Mouse (Mus musculus) midbrain, postnatal 0 days (tissue): Measurements from ENCODE around the gene Wdr25. TPM values are rescaled to one million over a fixed set of nuclear protein-coding genes. Genes with fewer than 3 reads are reported as not detected.

Experiments
- ATAC-seq: fragments of 200-750 bp; cut with Nextera tagmentation; 2 replicates; pipeline ENCODE4 v1.8.0; 2017; ENCODE audit warnings: moderate number of reproducible peaks, mild to moderate bottlenecking, moderate TSS enrichment, moderate library complexity; ENCODE audit not compliant: low FRiP score
- DNase-seq: peaks from one replicate; pipeline ENCODE4 v3.0.0-alpha.2; 2015; ENCODE audit warnings: low spot score
- H3K27ac ChIP-seq: fragments of 300-500 bp; sonication (generic); 2 replicates; pipeline ENCODE4 v1.5.1; 2014; ENCODE audit warnings: low read depth, mild to moderate bottlenecking, low read length, mixed read lengths
- H3K27me3 ChIP-seq: fragments of 300-500 bp; sonication (generic); 2 replicates; pipeline ENCODE4 v1.6.1; 2014; ENCODE audit warnings: low read length, control low read depth, mixed read lengths; ENCODE audit not compliant: insufficient read depth
- H3K36me3 ChIP-seq: fragments of 300-500 bp; sonication (generic); 2 replicates; pipeline ENCODE4 v1.6.1; 2014; ENCODE audit warnings: low read length, control low read depth, mixed read lengths; ENCODE audit not compliant: insufficient read depth
- H3K4me1 ChIP-seq: fragments of 300-500 bp; sonication (generic); 2 replicates; pipeline ENCODE4 v1.6.1; 2014; ENCODE audit warnings: mild to moderate bottlenecking, control low read depth, antibody characterized with exemption, low read length, mixed read lengths; ENCODE audit not compliant: insufficient read depth
- H3K4me2 ChIP-seq: fragments of 300-500 bp; sonication (generic); 2 replicates; pipeline ENCODE4 v1.6.1; 2014; ENCODE audit warnings: low read depth, mild to moderate bottlenecking, low read length, mixed read lengths; ENCODE audit not compliant: poor library complexity, severe bottlenecking
- H3K4me3 ChIP-seq: fragments of 300-500 bp; sonication (generic); 2 replicates; pipeline ENCODE4 v1.5.1; 2014; ENCODE audit warnings: low read depth, mild to moderate bottlenecking, low read length, moderate library complexity
- H3K9ac ChIP-seq: fragments of 300-500 bp; sonication (generic); replicated peaks from 2 replicates; pipeline ENCODE4 v1.6.1; 2014; ENCODE audit warnings: mild to moderate bottlenecking, low read length, moderate library complexity, mixed read lengths; ENCODE audit not compliant: poor library complexity, severe bottlenecking
- H3K9me3 ChIP-seq: fragments of 300-500 bp; sonication (generic); 2 replicates; pipeline ENCODE4 v1.6.1; 2016; ENCODE audit warnings: low read length, control low read depth
- CTCF ChIP-seq: IDR thresholded peaks from 2 replicates; pipeline ENCODE4 v1.5.1; 2016; ENCODE audit warnings: antibody characterized with exemption, mild to moderate bottlenecking
- WGBS: fragments of 180-500 bp; shearing (Covaris S2); extraction: QIAGEN DNeasy Blood & Tissue Kit; methylation state at CpG from one replicate; pipeline ENCODE4 v1.1.7; 2014; 5-methylcytosine and 5-hydroxymethylcytosine counted together
- polyA plus RNA-seq: library from polyadenylated mRNA; unstranded; fragments of >200 nt; fragmentation: Nextera tagmentation; extraction: Ambion mirVana; gene quantifications from 2 replicates; pipeline ENCODE4 v1.2.1, GENCODE M21; 2015
- total RNA-seq: library from RNA; depleted of rRNA; stranded (reverse); fragments of >200 nt; gene quantifications from 2 replicates; pipeline ENCODE4 v1.2.3, GENCODE M21; 2014

Wdr25 gene
- total and polyA plus RNA-seq, 2 experiments from 2014 or later: 5.1 to 6.5 TPM

DNA sequence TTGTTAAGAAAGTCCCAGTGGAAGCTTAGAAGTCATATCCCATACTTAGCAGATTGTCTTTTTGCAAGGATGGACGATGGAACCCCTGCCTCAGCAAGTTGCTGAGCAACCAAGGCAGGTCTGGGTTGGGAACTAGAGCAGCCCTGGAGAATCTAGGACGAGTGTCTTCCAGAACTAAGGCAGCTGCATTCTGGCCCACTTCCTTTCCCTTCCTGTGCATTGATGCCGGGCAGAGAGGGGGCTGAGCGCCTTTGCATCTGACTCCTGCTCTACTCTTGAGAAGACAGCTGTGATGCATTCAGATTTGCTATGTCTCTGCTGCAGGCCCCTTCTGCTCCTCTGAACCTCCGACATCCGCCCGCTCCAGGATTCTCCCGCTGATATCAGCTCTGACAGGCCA, 103.8 kb downstream of the Wdr25 start:
- Histone ChIP-seq H3K9ac (no peak overlapping the region), H3K9me3 (no peaks in the 10 kb centered on the region), H3K27me3 (no peaks in the 10 kb centered on the region), H3K27ac (no peak overlapping the region), H3K4me1 (peaks cover 7% of the 10 kb centered on the region), H3K4me3 (no peak overlapping the region), H3K36me3 (no peaks in the 10 kb centered on the region), H3K4me2 (no peak overlapping the region)
- no peak for DNase-seq
- WGBS: 62% methylated on average over 8 of the region's 8 CpGs
- TF ChIP-seq CTCF: no peak
- no peak for ATAC-seq

DNA sequence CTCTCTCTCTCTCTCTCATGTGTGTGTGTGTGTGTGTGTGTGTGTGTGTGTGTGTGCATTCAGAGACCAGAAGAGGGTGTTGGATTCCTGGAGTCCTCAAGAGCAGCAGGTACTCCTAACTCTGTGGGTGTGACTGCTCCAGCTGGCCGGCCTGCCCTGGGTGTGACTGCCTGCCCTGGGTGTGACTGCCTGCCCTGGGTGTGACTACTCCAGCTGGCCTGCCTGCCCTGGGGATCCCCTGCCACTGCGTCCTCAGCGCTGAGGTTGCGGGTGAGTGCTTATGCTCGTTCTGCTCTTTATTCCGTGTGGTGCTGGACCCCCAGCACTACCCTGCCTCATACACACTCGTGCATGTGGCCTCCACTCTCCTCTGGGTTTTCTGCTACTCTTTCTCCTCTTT, 109.5 kb downstream of the Wdr25 start:
- TF ChIP-seq CTCF: no peak
- Histone ChIP-seq H3K4me1 (no peaks in the 10 kb centered on the region), H3K4me3 (no peak overlapping the region), H3K27ac (no peak overlapping the region), H3K36me3 (no peaks in the 10 kb centered on the region), H3K9me3 (no peaks in the 10 kb centered on the region), H3K9ac (no peak overlapping the region), H3K4me2 (no peak overlapping the region), H3K27me3 (no peaks in the 10 kb centered on the region)
- DNase-seq: no peak
- ATAC-seq: no peak
- 78% methylated on average over 7 of the region's 7 CpGs for WGBS

DNA sequence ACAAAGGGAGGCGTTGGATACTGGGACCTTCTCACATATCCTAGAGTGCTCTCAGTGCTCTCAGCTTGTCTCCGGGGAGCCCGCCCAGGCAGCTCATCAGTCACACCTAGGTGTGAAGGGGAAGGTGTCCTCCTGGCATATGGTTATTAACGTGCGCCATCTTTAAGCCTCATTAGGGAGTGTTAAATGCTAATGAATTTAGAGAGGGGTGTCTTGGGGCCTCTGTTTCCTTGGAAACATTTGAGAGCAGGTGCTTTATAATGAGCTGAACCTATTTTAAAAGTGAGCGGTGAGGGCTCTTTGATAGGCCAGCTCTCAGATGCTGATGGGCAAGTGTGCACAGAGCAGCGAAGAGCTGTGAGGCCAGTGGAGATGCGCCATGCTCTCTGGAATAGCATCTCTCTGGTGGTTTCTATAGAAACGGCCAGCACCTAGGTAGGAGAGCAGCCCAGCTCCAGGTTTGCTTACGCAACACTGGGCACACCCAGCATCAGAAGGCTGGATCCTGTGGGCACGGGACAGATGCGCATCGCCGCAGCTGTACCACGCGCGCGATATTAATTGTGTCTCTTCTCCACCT, 116.7 kb downstream of the Wdr25 start:
- 53% methylated on average over 18 of the region's 18 CpGs for WGBS
- Histone ChIP-seq H3K4me3 (no peak overlapping the region), H3K9ac (no peak overlapping the region), H3K4me2 (peak overlapping the region; percentile 18; the same call in 1 of the 2 replicates), H3K36me3 (no peaks in the 10 kb centered on the region), H3K27me3 (no peaks in the 10 kb centered on the region), H3K27ac (peak overlapping the region; percentile 32), H3K9me3 (no peaks in the 10 kb centered on the region), H3K4me1 (peaks cover 2% of the 10 kb centered on the region; the same call in 1 of the 2 replicates)
- TF ChIP-seq CTCF: no peak
- peak; percentile 73 for ATAC-seq
- DNase-seq: peak; percentile 51

DNA sequence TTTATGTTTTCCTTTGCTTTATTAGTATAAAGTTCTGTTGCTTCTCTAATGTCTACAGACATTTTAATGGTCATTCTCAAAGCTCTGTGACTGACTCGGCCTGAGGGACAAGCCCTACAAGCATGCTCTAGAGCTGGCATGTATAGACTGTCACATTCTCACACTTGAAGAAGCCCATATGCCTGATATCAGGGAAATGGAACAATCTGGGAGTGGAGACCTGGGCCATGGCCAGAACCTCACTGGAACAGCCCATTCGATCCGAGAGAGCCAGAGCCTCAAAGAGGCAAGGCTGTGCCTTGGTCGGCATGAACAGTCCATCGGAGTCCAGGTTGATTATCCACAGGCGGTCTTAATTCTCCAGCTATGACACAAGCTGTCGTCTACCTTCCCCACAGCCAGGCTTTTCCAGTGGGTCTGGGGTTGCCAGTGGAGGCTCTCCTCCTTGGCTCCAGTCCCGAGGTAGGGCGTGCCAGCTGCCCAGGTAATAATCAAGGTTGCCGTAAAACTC, 128.8 kb downstream of the Wdr25 start:
- H3K4me3 ChIP-seq: no peak overlapping the region
- no peaks in the 10 kb centered on the region for H3K36me3 ChIP-seq
- no peaks in the 10 kb centered on the region for H3K4me1 ChIP-seq
- H3K27me3 ChIP-seq: no peaks in the 10 kb centered on the region
- no peaks in the 10 kb centered on the region for H3K9me3 ChIP-seq
- no peak for TF ChIP-seq CTCF
- no peak overlapping the region for H3K4me2 ChIP-seq
- WGBS: 86% methylated on average over 10 of the region's 10 CpGs
- DNase-seq (peak; percentile 86), ATAC-seq (no peak; the same call in 1 of the 2 replicates)
- H3K9ac ChIP-seq: no peak overlapping the region
- H3K27ac ChIP-seq: no peak overlapping the region

DNA sequence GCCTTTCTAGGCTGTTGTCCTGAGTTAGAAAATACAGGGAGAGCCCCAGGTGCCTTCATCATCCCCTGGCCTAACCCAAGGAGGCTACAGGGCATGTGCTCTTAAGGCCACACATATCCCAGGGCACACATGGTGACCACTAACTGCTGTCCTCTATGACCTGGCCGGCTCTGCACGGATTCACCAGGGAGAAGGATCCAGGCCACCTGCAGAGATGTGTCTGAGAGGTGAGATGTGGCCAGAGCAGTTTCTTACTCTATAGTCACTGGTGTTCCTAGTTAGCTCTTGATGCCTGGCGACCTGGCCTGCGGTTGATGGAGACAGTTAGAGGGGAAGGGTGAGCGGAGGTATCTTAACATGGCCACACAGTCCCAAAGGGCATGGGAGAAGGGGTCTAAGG, 129.5 kb downstream of the Wdr25 start:
- ATAC-seq: no peak
- H3K4me2 ChIP-seq: no peak overlapping the region
- no peak overlapping the region for H3K27ac ChIP-seq
- 84% methylated on average over 5 of the region's 5 CpGs for WGBS
- no peaks in the 10 kb centered on the region for H3K27me3 ChIP-seq
- H3K9ac ChIP-seq: no peak overlapping the region
- TF ChIP-seq CTCF: no peak
- H3K36me3 ChIP-seq: no peaks in the 10 kb centered on the region
- no peak for DNase-seq
- H3K4me1 ChIP-seq: no peaks in the 10 kb centered on the region
- H3K9me3 ChIP-seq: no peaks in the 10 kb centered on the region
- H3K4me3 ChIP-seq: no peak overlapping the region

DNA sequence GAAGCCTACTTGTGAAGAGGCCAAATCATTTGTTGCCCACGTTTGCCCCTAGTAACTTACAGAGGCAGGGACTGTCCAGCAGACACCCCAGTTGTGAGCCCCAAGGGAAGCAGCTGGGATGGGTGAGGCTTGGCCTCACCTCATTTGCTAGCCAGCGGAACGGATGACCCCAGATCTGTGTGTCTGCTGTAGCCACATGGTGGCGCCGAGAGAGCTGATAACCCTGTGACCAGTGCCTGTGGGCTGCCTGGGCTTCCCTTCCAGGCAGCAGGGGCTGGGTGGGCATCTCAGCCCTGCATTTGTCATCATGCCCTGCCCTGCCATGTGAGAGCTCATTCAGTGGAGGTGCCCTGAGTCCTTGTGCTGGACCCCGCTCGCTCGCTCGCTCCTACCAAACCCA, 130.3 kb downstream of the Wdr25 start:
- Histone ChIP-seq H3K4me3 (no peak overlapping the region), H3K4me1 (no peaks in the 10 kb centered on the region), H3K4me2 (no peak overlapping the region), H3K36me3 (no peaks in the 10 kb centered on the region), H3K27me3 (no peaks in the 10 kb centered on the region), H3K27ac (no peak overlapping the region), H3K9ac (no peak overlapping the region), H3K9me3 (no peaks in the 10 kb centered on the region)
- no peak for ATAC-seq
- TF ChIP-seq CTCF: peak; percentile 50; the same call in 1 of the 2 replicates
- 66% methylated on average over 9 of the region's 9 CpGs for WGBS
- DNase-seq: no peak
